Mouse (Mus musculus): ENCODE measurements around the gene Mrtfa.

GRCm38 (mm10) chr15:81168735-81169134 lies 21.8 kb downstream of the Mrtfa start:
- TF ChIP-seq CTCF (conservative IDR thresholded peaks at IDR 0.05; ENCODE audit: insufficient read depth, insufficient read length, low read depth, low read length) (no peak), POLR2A (IDR thresholded peaks at IDR 0.05; ENCODE audit: low read depth, low read length) (no peak)
